Mouse (Mus musculus) heart, embryonic 13.5 days (tissue): ENCODE measurements around the gene Ggta1. TPM values are rescaled to one million over a fixed set of nuclear protein-coding genes. Genes with fewer than 3 reads are reported as not detected.

Experiments used
- ATAC-seq: fragments of 200-750 bp; cut with Nextera tagmentation; 2 replicates; pipeline ENCODE4 v1.8.0; 2017; ENCODE audit warnings: moderate TSS enrichment; ENCODE audit not compliant: insufficient number of reproducible peaks, low FRiP score, low TSS enrichment; ENCODE audit errors: extremely low read depth
- H3K27ac ChIP-seq: fragments of 300-500 bp; sonication (generic); replicated peaks from 2 replicates; pipeline ENCODE4 v1.5.1; 2015; ENCODE audit warnings: moderate library complexity, mild to moderate bottlenecking, inconsistent platforms
- H3K27me3 ChIP-seq: fragments of 300-500 bp; sonication (generic); replicated peaks from 2 replicates; pipeline ENCODE4 v1.6.1; 2015; ENCODE audit warnings: mild to moderate bottlenecking, inconsistent platforms
- H3K36me3 ChIP-seq: fragments of 300-500 bp; sonication (generic); 2 replicates; pipeline ENCODE4 v1.6.1; 2015; ENCODE audit warnings: mild to moderate bottlenecking, inconsistent platforms
- H3K4me1 ChIP-seq: fragments of 300-500 bp; sonication (generic); 2 replicates; pipeline ENCODE4 v1.6.1; 2015; ENCODE audit warnings: inconsistent platforms
- H3K4me2 ChIP-seq: fragments of 300-500 bp; sonication (generic); 2 replicates; pipeline ENCODE4 v1.6.1; 2015; ENCODE audit warnings: inconsistent platforms, mild to moderate bottlenecking, moderate library complexity
- H3K4me3 ChIP-seq: fragments of 300-500 bp; sonication (generic); 2 replicates; pipeline ENCODE4 v1.5.1; 2015; ENCODE audit warnings: moderate library complexity, mild to moderate bottlenecking, inconsistent platforms
- H3K9ac ChIP-seq: fragments of 300-500 bp; sonication (generic); 2 replicates; pipeline ENCODE4 v1.6.1; 2015; ENCODE audit warnings: inconsistent platforms, mild to moderate bottlenecking, moderate library complexity
- H3K9me3 ChIP-seq: fragments of 300-500 bp; sonication (generic); 2 replicates; pipeline ENCODE4 v1.6.1; 2016; ENCODE audit warnings: inconsistent platforms
- WGBS: fragments of 180-500 bp; shearing (Covaris S2); methylation state at CpG from one replicate; pipeline ENCODE4 v1.1.7; 2015; ENCODE audit warnings: mixed read lengths; 5-methylcytosine and 5-hydroxymethylcytosine counted together
- polyA plus RNA-seq: library from polyadenylated mRNA; unstranded; fragments of >200 nt; fragmentation: Nextera tagmentation; extraction: Ambion mirVana; gene quantifications from 2 replicates; pipeline ENCODE4 v1.2.1, GENCODE M21; 2015

Ggta1 gene
- polyA plus RNA-seq, 1 experiment from 2014 or later = 32.5 TPM

DNA sequence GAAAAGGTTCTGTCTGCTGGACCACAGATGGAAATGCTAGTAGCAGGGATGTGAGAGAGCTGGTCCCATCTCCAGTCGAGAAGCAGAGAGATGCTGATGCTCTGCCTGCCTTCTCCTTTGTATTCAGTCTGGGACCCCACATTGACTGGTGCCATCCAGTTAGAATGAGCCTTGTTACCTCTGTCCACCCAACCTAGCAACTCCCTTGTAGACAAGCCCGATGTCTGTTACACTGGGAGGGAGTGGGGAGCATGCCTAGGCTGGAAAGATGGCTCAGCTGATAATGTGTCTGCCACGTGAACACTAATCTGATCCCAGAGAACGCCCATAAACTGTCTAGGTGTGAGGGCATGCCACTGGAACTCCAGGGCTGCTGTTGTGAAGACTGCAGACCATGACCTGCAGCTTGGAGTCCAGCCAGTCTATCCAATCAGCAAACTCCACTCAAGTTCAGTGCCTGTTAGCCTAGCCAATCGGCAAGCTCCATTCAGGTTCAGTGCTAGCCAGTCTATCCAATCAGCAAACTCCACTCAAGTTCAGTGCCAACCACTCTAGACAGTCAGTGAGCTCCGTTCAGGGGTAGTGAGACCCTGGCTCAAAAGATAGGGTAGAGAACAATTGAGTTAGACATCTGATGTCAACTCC lies 64.7 kb downstream of the Ggta1 start:
- Histone ChIP-seq H3K4me1 (peaks cover 11% of the 10 kb centered on the region), H3K9me3 (no peaks in the 10 kb centered on the region), H3K27ac (peak overlapping the region; percentile 20), H3K4me3 (no peak overlapping the region), H3K36me3 (peaks cover 27% of the 10 kb centered on the region), H3K27me3 (no peaks in the 10 kb centered on the region), H3K9ac (no peak overlapping the region), H3K4me2 (no peak overlapping the region)
- no peak; the same call in 1 of the 2 replicates for ATAC-seq
- WGBS = 72% methylated on average over 6 of the region's 6 CpGs

DNA sequence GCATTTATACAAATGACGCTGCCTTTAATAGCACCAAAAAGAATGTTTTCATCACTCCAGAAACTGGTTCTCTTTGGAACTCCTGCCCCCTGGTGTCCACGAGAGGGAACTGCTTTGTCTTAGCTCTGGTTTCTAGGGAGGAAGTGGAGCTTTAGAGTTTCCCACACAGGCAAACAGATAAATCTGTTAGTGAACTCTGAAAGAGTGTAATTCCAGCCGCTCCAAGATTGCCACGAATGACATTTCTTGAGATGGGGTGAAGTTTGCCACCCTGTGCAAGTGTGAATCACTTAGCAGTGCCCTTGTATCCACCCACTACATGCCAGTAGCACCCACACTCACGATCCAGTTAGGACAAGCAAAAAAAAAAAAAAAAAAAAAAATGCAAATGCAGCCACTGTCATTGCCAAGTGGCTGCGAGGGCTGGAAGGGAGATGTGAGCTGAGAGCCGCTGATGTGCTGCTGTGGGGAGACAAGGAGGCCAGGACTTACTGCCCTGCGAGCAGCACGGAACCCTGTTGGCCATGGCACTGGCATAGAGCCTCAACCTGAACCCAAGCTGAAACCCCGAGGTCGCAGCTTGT lies 65.3 kb downstream of the Ggta1 start:
- Histone ChIP-seq H3K36me3 (peaks cover 23% of the 10 kb centered on the region), H3K9me3 (no peaks in the 10 kb centered on the region), H3K27me3 (no peaks in the 10 kb centered on the region), H3K27ac (peak overlapping the region; percentile 20), H3K4me1 (peaks cover 11% of the 10 kb centered on the region), H3K4me2 (no peak overlapping the region), H3K9ac (no peak overlapping the region), H3K4me3 (no peak overlapping the region)
- WGBS = 40% methylated on average over 11 of the region's 11 CpGs
- no peak for ATAC-seq

- ATAC-seq = no peak
- Histone ChIP-seq H3K4me3 (no peak within 1 kb of the TSS), H3K36me3 (peaks cover 17% of the 10 kb centered on the region), H3K9me3 (no peaks in the 10 kb centered on the region), H3K4me1 (peaks cover 11% of the 10 kb centered on the region), H3K27ac (peak within 1 kb of the TSS; percentile 20), H3K9ac (no peak within 1 kb of the TSS), H3K4me2 (no peak within 1 kb of the TSS), H3K27me3 (no peaks in the 10 kb centered on the region)
- 57% methylated on average over 5 of the region's 5 CpGs for WGBS
Observed at GRCm38 (mm10) chr2:35397096-35397495, 65.9 kb downstream of the Ggta1 start, which contains the start of gene 4930402F06Rik. 4930402F06Rik (minus strand) TSS chr2:35397175.

- peaks cover 11% of the 10 kb centered on the region for H3K4me1 ChIP-seq
- H3K27me3 ChIP-seq = no peaks in the 10 kb centered on the region
- peak overlapping the region; percentile 30 for H3K27ac ChIP-seq
- peaks cover 5% of the 10 kb centered on the region for H3K9me3 ChIP-seq
- no peaks in the 10 kb centered on the region for H3K36me3 ChIP-seq
- H3K4me2 ChIP-seq = 0 out of 2 replicates have a peak overlapping the region, but pooled peaks have one; percentile 6
- no peak overlapping the region for H3K9ac ChIP-seq
- 51% methylated on average over 9 of the region's 9 CpGs for WGBS
- no peak overlapping the region for H3K4me3 ChIP-seq
- ATAC-seq = no peak
Observed at GRCm38 (mm10) chr2:35385441-35385871, 77.6 kb downstream of the Ggta1 start.

DNA sequence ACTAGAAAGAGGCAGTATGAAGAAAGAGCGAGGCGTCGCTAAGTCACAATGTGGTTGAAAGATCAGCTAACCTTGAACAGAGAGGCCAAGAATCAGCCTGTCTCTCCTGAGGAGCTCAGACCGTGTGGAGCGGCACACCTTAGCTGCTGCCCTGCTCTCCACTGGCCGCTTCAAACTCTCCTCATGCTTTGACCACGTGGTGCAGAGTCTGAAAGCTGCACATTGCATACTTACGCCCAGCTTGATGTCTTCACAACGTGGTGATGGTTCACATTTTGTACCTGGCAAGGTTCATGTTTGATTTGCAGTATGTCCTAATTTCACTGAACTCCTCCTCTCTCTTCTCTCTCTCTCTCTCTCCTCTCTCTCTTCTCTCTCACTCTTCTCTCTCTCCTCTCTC lies 83.7 kb downstream of the Ggta1 start:
- no peaks in the 10 kb centered on the region for H3K36me3 ChIP-seq
- no peaks in the 10 kb centered on the region for H3K27me3 ChIP-seq
- no peaks in the 10 kb centered on the region for H3K9me3 ChIP-seq
- peaks cover 4% of the 10 kb centered on the region; the same call in 1 of the 2 replicates for H3K4me1 ChIP-seq
- no peak overlapping the region for H3K4me2 ChIP-seq
- H3K9ac ChIP-seq = no peak overlapping the region
- ATAC-seq = no peak
- 63% methylated on average over 9 of the region's 9 CpGs for WGBS
- no peak overlapping the region for H3K27ac ChIP-seq
- H3K4me3 ChIP-seq = no peak overlapping the region

DNA sequence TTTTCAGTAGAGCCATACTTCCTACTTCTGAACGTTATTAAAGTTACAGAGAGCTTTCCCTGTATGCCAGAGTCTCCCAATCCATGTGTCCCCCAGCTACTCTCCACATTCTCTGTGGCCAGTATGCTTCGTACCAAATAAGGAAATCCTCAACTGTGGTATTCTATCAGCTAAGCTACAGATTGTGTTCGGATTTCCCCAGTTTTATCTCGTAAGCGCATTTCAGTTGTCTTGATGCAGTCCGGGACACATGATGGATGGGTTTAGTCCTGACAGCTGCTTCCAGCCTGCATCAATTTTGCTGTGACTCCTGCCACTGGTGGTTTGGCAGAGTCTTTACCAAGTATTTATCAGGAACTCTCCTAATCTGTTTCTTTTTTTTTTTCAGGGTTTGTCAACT lies 85.4 kb downstream of the Ggta1 start:
- H3K4me2 ChIP-seq = no peak overlapping the region
- H3K4me1 ChIP-seq = peaks cover 4% of the 10 kb centered on the region; the same call in 1 of the 2 replicates
- no peaks in the 10 kb centered on the region for H3K36me3 ChIP-seq
- no peak overlapping the region for H3K9ac ChIP-seq
- WGBS = 10% methylated on average over 6 of the region's 6 CpGs
- H3K4me3 ChIP-seq = no peak overlapping the region
- ATAC-seq = no peak
- H3K27ac ChIP-seq = no peak overlapping the region
- peaks cover 3% of the 10 kb centered on the region; the same call in 1 of the 2 replicates for H3K9me3 ChIP-seq
- no peaks in the 10 kb centered on the region for H3K27me3 ChIP-seq

DNA sequence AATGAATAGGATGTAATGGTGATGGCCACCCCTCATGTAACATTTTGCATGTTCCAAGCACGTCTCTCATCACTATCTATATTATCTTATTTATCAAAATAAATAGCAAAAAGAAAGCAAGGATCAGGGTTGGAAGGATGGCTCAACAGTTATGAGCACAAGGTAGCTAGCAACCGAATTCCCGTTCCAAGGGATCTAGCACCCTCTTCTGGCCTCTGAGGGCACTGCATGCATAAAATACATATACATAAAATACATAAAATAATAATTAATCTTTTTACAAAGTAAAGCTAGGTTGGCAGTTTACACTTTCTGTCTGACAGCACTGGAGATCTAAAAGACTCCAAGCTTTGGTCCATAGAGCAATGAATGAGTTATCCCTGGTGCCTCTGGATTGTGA lies 90.0 kb downstream of the Ggta1 start:
- ATAC-seq = no peak
- Histone ChIP-seq H3K27me3 (no peaks in the 10 kb centered on the region), H3K9ac (no peak overlapping the region), H3K9me3 (peaks cover 3% of the 10 kb centered on the region; the same call in 1 of the 2 replicates), H3K36me3 (no peaks in the 10 kb centered on the region), H3K4me3 (no peak overlapping the region), H3K4me1 (peaks cover 8% of the 10 kb centered on the region; the same call in 1 of the 2 replicates), H3K4me2 (no peak overlapping the region), H3K27ac (no peak overlapping the region)
- WGBS = 21% methylated on average over 3 of the region's 3 CpGs

GRCm38 (mm10) chr2:35370686-35371085 lies 92.3 kb downstream of the Ggta1 start:
- Histone ChIP-seq H3K27ac (no peak overlapping the region), H3K4me3 (no peak overlapping the region), H3K4me2 (no peak overlapping the region), H3K9ac (no peak overlapping the region), H3K27me3 (no peaks in the 10 kb centered on the region), H3K9me3 (peaks cover 3% of the 10 kb centered on the region; the same call in 1 of the 2 replicates), H3K36me3 (no peaks in the 10 kb centered on the region), H3K4me1 (0 out of 2 replicates have a peak, but pooled peaks cover 5% of the 10 kb centered on the region)
- ATAC-seq = no peak

DNA sequence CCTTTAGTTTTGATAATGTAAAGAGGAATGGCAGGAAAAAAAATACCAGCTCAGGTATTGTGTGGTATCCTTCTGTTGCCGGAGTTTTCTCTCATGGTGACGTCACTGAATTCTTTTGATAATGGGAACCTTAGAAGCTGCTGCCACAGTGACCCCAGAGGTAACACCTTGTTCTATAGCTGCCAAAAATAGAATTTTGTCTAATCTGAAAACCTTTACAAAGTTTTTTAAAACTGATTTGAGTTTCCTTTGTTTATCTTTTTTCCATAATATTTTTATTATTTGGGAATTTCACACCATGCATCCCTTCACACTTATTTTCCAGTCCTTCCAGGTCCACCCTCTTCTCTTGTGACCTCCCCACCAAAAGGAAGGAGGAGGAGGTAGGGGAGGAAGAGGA lies 95.4 kb downstream of the Ggta1 start, which contains the start of gene 4930568D16Rik:
4930568D16Rik (minus strand) TSS at position 101 of the 400 bp plus-strand sequence.
- Histone ChIP-seq H3K4me2 (no peak within 1 kb of the TSS), H3K4me3 (no peak within 1 kb of the TSS), H3K9me3 (peaks cover 4% of the 10 kb centered on the region; the same call in 1 of the 2 replicates), H3K27ac (no peak within 1 kb of the TSS), H3K36me3 (no peaks in the 10 kb centered on the region), H3K9ac (no peak within 1 kb of the TSS), H3K4me1 (0 out of 2 replicates have a peak, but pooled peaks cover 5% of the 10 kb centered on the region), H3K27me3 (no peaks in the 10 kb centered on the region)
- 25% methylated on average over 2 of the region's 2 CpGs for WGBS
- ATAC-seq = no peak
